Mouse (Mus musculus): Measurements from ENCODE around the gene Gca.
"Not testable (repeated sequence)": the region's sequence is repeated elsewhere in the genome, so short reads cannot be mapped to it uniquely, and the experiment has no call there.

Gene Gca

DNA sequence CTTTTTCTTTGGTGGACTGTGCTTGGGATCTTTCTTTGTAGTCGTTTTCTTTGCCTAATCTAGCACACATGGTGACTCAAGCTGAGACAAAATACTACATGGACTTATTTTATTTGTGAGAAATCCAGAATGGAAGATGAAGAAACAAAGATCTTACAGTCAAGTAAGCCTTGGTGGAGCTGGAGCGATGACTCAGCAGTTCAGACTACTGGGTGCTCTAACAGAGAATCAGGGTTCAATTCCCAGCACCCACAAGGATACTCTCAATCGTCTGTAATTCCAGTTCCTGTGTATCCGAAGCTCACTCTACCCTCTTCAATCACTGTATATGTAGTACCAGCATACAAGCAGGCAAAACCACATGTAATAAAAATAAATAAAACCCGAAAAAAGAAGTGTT lies 6.2 kb downstream of the Gca start:
- DNase-seq (ENCODE audit: low spot score), result no peak

DNA sequence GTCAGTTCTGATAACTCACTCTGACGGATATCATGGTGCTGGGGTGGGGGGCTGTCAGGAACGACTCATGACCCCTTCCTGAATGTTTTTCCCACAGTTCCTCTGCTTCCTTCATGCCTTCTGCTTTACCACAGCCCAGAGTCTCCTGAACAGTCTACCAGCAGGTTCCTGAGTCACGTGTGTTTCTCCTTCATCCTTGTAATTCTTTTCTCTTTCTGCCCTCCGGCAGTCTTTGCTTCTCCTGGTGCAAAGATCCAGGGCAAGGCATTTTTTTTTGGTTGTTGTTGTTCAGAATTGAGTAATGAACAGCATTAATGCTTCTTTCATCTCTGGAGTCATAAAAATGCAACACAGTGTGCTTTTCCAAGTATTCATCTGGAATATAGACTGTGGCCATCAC lies 6.7 kb downstream of the Gca start:
- DNase-seq (ENCODE audit: low spot score), result no peak

DNA sequence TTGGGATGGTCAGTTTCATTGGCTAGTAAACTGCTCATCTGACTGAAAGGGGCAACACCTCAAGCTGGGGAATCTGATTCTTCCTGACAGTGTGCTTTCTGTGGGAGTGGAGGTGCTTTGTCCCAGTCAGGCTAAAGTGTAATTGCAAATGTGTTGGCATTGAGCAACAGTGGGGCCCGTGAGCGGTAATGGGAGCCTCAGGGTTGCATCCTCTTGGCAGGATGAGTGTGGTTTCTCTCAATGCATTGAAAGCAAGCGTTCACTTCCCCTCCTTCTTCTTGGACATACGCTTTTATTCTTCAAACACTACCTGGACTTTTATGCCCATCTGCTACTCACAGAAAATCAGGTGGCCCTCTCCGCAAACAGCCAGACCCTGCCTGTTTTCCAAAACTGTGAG lies 8.7 kb downstream of the Gca start:
- no peak for DNase-seq (ENCODE audit: low spot score)

DNA sequence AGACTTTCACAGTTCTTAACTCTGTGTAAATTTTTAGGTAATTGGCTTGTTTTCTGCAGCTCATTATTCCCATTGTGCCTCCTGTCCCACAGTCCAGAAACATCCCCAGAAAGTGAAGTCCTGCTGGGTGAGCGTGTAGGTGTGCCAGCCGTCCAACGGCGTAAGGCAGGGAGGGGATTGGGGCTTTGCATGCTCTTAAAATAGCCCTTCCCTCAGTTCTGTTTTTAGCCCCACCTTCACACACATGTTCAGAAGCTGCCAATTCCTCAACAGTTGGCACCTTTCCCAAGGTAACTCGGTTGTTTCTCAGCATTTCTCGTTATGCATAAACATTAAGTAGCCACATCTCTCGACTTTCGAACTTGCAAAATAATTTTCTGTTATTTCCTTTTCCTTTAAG lies 17.6 kb downstream of the Gca start:
- no peak for DNase-seq (ENCODE audit: low spot score)

DNA sequence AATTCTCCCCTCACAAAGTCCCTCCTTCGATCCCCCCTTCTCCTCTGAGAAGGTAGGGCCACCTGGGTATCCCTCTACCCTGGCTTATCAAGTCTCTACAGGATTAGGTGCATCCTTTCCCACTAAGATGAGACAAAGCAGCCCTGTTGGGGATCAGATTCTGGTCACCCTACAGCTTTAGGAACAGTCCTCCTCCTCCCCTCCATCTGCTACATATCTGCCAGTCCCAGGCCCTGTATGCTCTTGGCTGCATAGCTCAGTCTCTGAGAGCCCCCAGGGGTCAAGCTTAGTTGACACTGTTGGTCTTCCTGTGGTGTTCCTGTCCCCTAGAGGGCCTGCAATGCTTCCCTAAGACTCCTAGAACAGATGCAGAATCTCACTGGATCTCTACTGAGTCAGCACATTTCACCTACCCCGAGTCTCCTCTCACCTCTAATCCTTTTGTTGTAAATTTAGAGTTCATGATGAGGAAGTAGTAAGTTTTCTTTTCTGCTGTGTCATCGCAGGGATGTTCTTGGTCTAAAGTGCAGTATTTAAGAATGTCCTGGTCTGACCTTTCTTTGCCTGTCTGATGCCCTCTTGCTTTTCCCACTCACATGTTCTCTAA lies 21.0 kb downstream of the Gca start:
- no peak for DNase-seq (ENCODE audit: low spot score)

DNA sequence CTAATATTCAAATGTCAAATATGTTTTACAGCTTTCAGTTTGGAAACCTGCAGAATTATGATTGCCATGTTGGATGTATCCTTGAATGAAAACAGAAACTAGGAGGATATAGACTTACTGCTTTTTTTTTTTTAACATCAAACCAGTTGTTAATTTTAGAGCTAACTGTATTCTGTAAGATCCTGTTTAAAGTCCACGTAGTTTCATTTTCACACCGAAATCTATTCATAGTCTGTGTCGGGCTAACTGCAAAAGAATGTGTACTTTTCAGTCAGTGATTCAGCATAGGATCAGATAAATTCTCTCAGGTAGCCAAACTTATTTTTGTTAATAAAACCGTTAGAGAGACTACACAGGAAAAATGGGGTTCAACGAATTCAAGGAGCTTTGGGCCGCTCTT lies 21.8 kb downstream of the Gca start:
- no peak for DNase-seq (ENCODE audit: low spot score)

DNA sequence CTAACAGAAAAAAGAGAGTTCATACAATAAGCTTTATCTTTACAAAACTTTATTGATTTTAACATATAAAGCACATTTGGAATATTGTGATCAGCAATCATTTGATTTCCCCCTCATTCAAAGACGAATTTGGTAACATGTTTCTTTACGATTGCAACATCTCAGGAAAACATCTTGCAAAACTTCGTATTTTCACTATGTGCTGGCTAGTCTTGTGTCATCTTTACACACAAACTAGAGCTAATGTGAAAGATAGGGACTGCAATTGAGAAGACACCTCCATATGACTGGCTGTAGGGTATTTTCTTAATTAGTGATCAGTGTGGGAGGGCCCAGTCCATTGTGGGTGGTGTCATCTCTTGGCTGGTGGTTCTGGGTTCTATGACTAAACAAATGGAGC lies 42.2 kb downstream of the Gca start:
- peak; percentile 4 for DNase-seq (ENCODE audit: low spot score)

DNA sequence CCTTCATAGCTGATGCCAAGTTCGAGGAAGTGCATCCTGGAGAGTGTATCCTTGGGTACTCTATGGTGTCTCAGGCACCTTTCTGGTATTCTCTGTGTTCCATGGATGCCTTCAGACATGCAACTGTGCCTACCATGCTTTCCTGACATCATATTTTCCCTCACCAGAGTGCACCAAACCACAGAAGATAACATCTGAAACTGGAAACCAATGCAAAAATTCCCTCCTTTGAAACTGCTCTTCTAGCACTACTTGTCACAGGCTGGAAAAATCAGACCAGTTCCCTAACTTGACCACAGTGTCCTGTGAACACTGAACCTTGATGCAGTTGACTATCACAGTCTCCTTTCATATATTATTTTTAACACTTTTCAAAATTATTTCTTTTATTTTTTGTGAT lies 45.5 kb downstream of the Gca start:
- no peak for DNase-seq (ENCODE audit: low spot score)

DNA sequence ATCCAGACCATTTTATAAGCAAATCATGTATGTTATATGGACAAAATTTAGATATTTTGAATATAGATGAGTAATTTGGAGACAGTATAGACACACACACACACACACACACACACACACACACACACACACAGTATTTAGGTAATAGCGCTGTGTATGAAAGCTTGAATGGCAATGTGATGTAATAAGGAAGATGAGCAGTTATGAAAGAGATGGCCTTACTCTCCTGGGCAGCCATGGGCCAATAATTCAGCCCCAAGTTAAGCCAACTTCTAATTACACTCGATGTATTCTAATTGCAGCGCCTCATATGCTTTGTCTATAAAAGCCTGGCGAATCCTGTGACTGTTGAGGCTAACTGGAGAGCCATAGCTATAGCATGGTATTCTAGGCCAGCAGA lies 50.3 kb downstream of the Gca start:
- not testable (repeated sequence) for DNase-seq (ENCODE audit: low spot score)

DNA sequence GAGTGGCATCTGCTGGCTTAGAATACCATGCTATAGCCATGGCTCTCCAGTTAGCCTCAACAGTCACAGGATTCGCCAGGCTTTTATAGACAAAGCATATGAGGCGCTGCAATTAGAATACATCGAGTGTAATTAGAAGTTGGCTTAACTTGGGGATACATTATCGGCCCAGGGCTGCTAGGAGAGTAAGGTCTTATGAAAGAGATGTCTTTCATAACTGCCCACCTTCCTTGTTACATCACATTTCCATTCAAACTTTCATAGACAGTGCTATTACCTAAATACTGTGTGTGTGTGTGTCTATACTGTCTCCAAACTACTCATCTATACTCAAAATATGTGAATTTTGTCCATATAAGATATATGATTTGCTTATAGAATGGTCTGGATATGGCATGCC lies 51.2 kb downstream of the Gca start:
- no peak for DNase-seq (ENCODE audit: low spot score)

DNA sequence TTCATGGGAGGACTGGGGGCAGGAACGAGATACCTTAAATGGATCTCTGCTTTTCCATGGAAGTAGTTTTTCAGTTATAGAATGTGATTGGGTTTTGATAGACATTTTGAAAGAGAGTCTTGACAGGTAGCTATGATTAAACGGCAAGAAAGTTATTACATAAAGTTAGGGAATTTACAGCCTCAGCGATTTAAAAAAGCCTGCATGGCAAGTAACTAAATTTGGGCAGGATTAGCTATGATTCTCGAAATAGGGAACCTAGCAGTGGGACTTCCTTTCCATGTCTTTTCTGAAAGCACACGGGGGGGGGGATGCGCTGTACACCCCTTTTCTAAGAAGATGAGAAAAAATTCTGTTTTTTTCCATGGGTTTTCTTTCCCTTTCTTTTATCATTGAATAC lies 53.2 kb downstream of the Gca start:
- DNase-seq (ENCODE audit: low spot score), result no peak

DNA sequence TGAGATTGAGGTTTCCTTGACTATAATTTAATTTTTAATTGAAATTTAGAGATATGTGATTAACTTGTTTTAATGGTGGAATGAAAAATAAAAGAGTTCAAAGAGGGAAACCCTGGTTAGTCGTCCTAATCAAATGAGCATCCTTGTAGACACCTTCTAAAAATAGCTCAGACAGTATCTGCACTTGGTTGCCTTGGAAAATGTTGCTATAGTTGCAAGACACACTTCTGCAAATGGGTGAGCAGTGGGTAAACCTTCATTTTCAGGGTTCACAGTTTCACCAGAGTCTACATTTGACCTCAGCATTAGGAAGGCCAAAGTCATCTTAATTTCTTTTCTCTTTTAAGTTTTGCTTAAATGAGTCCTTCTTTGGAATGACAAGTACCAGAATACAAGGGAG lies 54.3 kb downstream of the Gca start:
- DNase-seq (ENCODE audit: low spot score), result no peak

DNA sequence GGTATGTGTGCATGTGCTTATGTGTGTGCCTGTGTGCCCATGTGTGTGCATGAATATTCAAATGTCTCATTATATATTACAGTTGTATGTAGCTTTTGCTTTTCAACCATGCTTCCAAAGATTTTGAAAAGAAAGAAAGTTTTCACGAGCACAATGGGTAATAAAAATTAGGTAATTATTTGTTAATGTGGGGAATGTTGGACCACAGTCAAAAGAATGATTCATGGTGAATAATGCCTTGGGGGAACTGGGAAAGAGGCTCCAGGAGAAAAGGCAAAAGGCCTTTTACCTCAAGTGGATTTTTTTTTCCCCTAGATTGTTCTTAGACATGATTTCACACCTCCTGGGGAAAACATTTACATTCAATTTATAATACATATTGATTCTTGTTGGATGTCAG lies 61.9 kb downstream of the Gca start:
- DNase-seq (ENCODE audit: low spot score), result no peak

DNA sequence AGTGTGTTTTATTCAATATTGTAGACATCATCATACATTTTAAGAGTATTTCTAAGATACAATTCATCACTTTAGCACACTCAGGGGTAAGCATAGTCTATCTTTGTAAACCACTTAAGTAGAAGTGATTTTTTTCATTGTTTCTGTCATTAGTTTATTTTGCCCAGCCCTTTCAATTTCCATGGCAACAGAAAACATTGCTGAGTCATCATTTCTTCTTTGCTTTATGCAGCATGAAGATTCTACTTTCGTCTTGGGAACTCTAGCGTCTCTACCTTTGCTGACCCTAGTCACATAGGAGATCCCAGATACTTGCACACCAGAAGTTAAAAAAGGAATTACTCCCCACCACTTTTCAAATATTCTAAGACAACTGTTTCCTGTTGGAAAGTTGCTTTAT lies 63.6 kb downstream of the Gca start:
- no peak for DNase-seq (ENCODE audit: low spot score)

DNA sequence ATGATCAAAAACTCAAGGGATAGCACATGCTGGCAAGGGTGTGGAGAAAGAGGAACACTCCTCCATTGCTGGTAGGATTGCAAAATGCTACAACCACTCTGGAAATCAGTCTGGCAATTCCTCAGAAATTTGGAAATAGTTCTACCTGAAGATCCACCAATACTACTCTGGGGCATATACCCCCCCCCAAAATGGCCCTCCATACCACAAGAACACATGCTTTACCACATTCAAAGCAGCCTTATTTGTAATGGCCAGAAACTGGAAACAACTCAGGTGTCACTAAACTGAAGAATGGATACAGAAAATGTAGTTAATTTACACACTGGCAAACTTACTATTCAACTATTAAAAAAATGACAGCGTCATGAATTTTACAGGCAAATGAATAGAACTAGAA lies 66.6 kb downstream of the Gca start:
- DNase-seq (ENCODE audit: low spot score), result no peak

DNA sequence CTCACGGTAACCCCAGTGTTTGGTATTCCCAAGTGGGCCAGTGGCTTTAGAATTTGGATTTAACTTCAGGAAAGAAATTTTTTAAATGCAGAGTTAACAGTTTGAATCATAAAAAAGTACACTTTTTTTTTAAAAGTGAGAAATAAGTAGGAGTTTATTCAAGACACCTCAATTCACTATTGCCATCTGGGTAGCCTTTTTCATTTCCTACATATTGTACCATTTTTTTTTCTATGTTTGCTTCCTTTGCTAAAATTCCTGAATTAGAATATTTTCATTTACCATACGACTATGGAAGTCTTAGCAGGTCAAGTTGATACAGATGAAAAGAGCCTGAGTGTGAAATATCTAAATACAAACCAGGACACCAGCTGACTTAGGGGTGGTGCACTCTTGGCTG lies 79.0 kb downstream of the Gca start:
- no peak for DNase-seq (ENCODE audit: low spot score)

Measured in adipocyte (in vitro differentiated cells).